Mouse (Mus musculus) cerebellum, adult 2 months (tissue): ENCODE data around the gene Mfap5.

Experiments
- CTCF ChIP-seq: fragments of 200-500 bp; IDR thresholded peaks from 2 replicates; pipeline ENCODE4 v1.5.1; 2011; ENCODE audit warnings: low read depth, mild to moderate bottlenecking, control low read depth, low read length, moderate library complexity, borderline replicate concordance; ENCODE audit not compliant: insufficient read depth
- POLR2A ChIP-seq: fragments of 200-500 bp; IDR thresholded peaks from 2 replicates; pipeline ENCODE4 v1.6.1; 2011; ENCODE audit warnings: low read length, control low read depth, borderline replicate concordance; ENCODE audit not compliant: insufficient read depth

DNA sequence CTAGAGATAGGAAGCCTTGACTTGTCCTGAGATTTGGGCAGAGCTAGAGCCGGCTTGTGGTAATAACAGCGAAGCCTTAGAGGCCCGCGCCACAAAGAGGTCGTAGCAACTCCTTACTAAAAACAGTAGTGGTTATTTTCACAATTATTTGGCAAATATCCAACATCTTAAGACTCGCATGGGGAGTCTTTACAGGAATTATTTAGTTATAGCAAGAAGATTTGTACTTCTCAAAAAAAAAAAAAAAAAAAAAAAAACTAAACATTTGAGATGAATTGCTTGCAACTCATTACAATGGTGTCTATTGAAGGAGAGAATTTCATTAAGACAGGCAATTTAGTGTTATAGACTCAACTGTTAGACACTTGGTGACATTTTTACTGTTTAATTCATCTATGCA lies 48.5 kb downstream of the Mfap5 start:
- TF ChIP-seq CTCF (no peak), POLR2A (no peak)
